Comparison of ENCODE assay signal across 8 mouse cellular contexts in genomic region chr7:16295321-16295900, GRCm38 (mm10). TPM values are rescaled to one million over a fixed set of nuclear protein-coding genes. Genes with fewer than 3 reads are reported as not detected.
DNase-seq lines count a peak whose midpoint lies in the region; ATAC-seq lines count a peak whose summit lies in the region.

No protein-coding gene starts in this region.

- peak; percentile 33 for ATAC-seq in hindbrain, embryonic 13.5 days (ENCODE audit: low FRiP score)

- H3K9me3 ChIP-seq in hindbrain, embryonic 13.5 days, result no peaks in the 10 kb centered on the region

- peak overlapping the region; percentile 85 for H3K27ac ChIP-seq in hindbrain, embryonic 13.5 days

- WGBS in hindbrain, embryonic 13.5 days, result 2% methylated on average over 41 of the region's 41 CpGs

- peaks cover 40% of the 10 kb centered on the region for H3K4me1 ChIP-seq in hindbrain, embryonic 13.5 days (replicated peaks)

- DNase-seq in T-cell, adult 2 months (ENCODE audit: low spot score), result peak; percentile 82
- DNase-seq in cerebellum, postnatal 14 days, result peak; percentile 83 to 84
- DNase-seq in frontal cortex, postnatal 25 days (ENCODE audit: low spot score in 2 of 2), result peak; percentile 52 to 56
- DNase-seq in layer of hippocampus, postnatal 25 days (ENCODE audit: extremely low spot score in 1 of 2, low spot score in 1 of 2), result peak; percentile 53 to 58
- DNase-seq in lung, postnatal 4 days, result peak; percentile 82 to 90
- peak; percentile 82 to 87 for DNase-seq in right cerebral cortex, adult 2 months (ENCODE audit: low spot score in 2 of 2)
- DNase-seq in urinary bladder, postnatal 14 days (ENCODE audit: low spot score), result peak; percentile 83

- H3K9ac ChIP-seq in hindbrain, embryonic 13.5 days, result peak overlapping the region; percentile 68

- peak overlapping the region; percentile 91 for H3K4me2 ChIP-seq in hindbrain, embryonic 13.5 days

- no peaks in the 10 kb centered on the region for H3K27me3 ChIP-seq in hindbrain, embryonic 13.5 days

- H3K36me3 ChIP-seq in hindbrain, embryonic 13.5 days, result no peaks in the 10 kb centered on the region

- peak overlapping the region; percentile 48 for H3K4me3 ChIP-seq in hindbrain, embryonic 13.5 days

RNA-seq across cellular contexts. Expression of gene Ccdc9, which starts 8.8 kb away (rescaled TPM):
- 23.9 and 27.9 TPM in 2 replicates for polyA plus RNA-seq in hindbrain, embryonic 13.5 days (2015; fragmentation: Nextera tagmentation; extraction: Ambion mirVana)
- total RNA-seq in layer of hippocampus, postnatal 25 days (2021), result 10 to 100 TPM; 59.6 to 77.3 TPM

RNA-seq across cellular contexts. Expression of gene Bbc3, which starts 12.8 kb away (rescaled TPM):
- polyA plus RNA-seq in hindbrain, embryonic 13.5 days (2015; fragmentation: Nextera tagmentation; extraction: Ambion mirVana), result 24.0 and 24.2 TPM in 2 replicates
- total RNA-seq in layer of hippocampus, postnatal 25 days (2021), result 10 to 100 TPM; 14.0 to 20.0 TPM

RNA-seq across cellular contexts. Expression of gene Inafm1, which starts 22.0 kb away (rescaled TPM):
- 33.4 and 33.8 TPM in 2 replicates for polyA plus RNA-seq in hindbrain, embryonic 13.5 days (2015; fragmentation: Nextera tagmentation; extraction: Ambion mirVana)
- total RNA-seq in layer of hippocampus, postnatal 25 days (2021), result 10 to 100 TPM; 29.4 to 34.2 TPM

RNA-seq across cellular contexts. Expression of gene C5ar1, which starts 36.1 kb away (rescaled TPM):
- polyA plus RNA-seq in hindbrain, embryonic 13.5 days (2015; fragmentation: Nextera tagmentation; extraction: Ambion mirVana), result 1.7 and 2.3 TPM in 2 replicates
- total RNA-seq in layer of hippocampus, postnatal 25 days (2021), result 1 to 10 TPM; 1.1 TPM

RNA-seq across cellular contexts. Expression of gene C5ar2, which starts 51.5 kb away (rescaled TPM):
- 0.08 and 0.14 TPM in 2 replicates for polyA plus RNA-seq in hindbrain, embryonic 13.5 days (2015; fragmentation: Nextera tagmentation; extraction: Ambion mirVana)
- total RNA-seq in layer of hippocampus, postnatal 25 days (2021), result under 1 TPM; 0.75 to 0.81 TPM

Comparison
In these comparisons a context has a peak if more than half of its experiments do, and no peak if none do; other contexts are left out.
1. Peak in every context shown above with its lines: DNase-seq, ATAC-seq, H3K4me3 ChIP-seq and H3K27ac ChIP-seq.